Mouse (Mus musculus) layer of hippocampus, adult 8-10 months (tissue): ENCODE results near the gene Gpr55. TPM values are rescaled to one million over a fixed set of nuclear protein-coding genes. Genes with fewer than 3 reads are reported as not detected.
A peak's percentile ranks its signal among the peaks of the same experiment; 100 is the strongest.

Experiments used
- DNase-seq, 2 experiments: peaks; one replicate each; pipeline ENCODE4 v3.0.0; 2022; ENCODE audit warnings: low spot score in 2 of 2
- total RNA-seq, 4 experiments: library from RNA; stranded (reverse); gene quantifications; 2 replicates each; pipeline ENCODE4 v1.2.4; 2022

Gpr55 gene
- total RNA-seq, 4 experiments from 2014 or later = 0.08 to 0.52 (median 0.25) TPM; not detected in 1

DNA sequence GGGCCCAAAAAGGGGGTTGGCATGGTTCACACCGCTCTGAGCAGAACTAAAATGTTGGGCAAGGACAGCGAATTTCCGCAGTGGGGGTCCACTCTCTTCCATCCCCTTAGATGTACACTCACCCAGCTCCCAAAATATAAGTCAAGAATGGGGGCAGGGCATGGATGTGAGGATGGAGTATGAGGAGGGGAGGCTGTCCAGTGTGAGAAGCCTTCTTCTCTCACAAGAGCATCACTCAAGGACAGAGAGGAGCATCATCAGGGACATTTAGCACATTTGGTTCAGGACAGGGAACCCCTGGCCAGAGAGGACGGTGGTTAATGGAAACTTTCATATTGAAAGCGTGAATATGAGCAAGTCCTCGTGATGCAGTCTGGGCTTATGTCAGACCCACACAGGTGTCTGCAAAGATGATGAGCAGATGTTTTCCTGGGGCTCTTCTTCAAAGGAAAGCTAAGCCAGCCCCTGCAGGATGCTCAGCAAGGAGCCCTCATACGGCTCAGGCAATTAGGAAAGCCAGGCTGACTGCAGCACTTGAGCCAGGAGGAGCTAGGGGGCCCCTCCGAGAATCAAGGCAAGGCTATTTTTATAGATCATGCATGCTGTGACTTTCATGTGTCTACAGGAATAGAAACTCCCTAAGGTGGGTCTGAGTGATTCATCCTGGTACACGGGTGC, 2.7 kb downstream of the Gpr55 start:
- DNase-seq = no peak

- DNase-seq = no peak
Measured at GRCm38 (mm10) chr1:85957290-85957689, 3.5 kb downstream of the Gpr55 start.

DNA sequence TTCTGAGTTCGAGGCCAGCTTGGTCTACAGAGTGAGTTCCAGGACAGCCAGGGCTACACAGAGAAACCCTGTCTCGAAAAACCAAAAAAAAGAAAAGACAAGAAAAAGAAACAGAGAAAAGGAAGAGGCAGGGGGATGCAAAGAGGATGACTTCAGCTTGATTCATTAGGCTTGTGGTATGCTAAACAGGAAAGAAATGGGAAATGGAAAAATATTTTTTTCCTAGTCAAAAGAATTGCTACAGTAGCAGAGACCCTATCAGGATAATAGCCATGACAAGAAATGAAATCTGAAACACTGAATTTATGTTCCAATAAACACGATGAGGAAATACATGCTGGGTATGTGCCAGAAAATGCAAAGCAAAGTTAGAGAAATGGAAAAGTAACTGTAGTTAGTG, 5.7 kb downstream of the Gpr55 start:
- no peak for DNase-seq

- no peak for DNase-seq
Measured at GRCm38 (mm10) chr1:85949085-85949684, 11.6 kb downstream of the Gpr55 start.

- DNase-seq = no peak
Measured at GRCm38 (mm10) chr1:85942318-85942717, 18.5 kb downstream of the Gpr55 start.

DNA sequence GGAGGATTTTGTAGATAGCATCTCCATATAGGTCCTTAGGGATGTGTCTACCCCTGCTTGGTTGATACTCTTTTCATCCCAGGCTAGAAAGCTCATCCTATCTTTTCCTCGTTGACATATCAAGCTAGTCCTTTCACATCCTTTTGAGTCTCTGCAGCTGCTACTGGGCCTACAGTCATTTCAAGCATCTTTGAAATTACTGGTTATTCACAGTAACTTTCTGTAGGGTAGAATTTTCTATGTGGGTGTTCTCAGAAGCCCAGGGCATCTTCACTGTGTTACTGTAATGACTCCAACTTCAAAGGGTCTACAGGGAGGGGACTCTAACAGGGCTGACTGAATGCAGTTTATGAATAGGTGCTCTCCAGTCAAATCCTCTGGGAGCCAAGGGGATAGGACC, 23.5 kb downstream of the Gpr55 start:
- DNase-seq = no peak

DNA sequence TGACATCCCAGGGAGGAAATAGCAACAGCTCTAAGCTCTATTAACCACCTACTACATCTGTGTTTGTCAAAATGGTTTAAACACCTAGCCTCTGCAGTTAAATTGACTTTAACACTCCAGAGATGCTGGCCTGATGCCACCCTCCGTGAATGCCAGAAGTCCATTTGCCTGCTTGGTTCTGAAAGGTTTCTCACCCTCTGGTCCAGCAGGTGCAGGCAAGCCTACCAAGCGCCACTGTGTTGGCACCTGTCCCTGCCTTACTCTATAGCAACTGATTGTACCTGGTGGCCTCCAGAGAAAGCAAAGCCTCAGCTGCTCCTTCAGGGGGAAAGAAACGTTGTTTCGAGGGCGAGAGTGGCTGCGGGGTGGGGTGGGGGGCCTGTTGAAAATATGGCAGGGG, 24.5 kb downstream of the Gpr55 start:
- DNase-seq = no peak

DNA sequence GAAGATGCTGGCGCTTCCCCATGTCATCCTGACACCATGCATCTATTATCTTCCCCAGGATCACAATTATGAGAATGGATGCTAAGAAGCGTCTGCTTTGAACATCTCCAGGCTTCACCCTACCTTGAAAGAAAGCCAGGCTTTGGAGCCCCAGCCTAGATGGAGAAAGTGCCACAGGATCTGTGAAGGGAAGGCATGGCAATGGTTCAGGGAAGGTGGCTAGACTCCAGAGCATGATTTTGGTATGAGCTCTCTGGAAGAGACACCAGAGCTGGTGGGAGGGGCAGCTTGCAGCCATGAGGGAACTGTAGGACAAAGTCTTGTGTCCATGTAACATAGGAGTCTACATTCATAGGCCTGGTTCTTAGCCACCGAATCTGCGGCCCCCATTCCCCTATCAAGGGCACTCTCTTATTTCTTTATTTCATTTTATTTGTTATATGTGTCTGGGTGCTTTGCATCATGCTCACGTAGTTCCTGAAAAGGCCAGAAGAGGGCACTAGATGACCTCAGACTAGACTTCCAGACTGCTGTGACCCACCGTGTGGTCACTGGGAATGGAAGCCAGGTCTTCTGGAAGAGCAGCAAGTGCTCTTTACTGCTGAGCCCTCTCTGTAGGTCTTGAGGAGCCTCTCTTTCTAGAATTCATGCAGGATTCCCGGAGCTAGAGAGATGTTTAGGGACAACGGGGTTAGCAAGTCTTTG, 25.5 kb downstream of the Gpr55 start:
- peak in 1 of 2 experiments; percentile 66 for DNase-seq

- DNase-seq = no peak
Measured at GRCm38 (mm10) chr1:85934560-85934959, 26.2 kb downstream of the Gpr55 start.

DNA sequence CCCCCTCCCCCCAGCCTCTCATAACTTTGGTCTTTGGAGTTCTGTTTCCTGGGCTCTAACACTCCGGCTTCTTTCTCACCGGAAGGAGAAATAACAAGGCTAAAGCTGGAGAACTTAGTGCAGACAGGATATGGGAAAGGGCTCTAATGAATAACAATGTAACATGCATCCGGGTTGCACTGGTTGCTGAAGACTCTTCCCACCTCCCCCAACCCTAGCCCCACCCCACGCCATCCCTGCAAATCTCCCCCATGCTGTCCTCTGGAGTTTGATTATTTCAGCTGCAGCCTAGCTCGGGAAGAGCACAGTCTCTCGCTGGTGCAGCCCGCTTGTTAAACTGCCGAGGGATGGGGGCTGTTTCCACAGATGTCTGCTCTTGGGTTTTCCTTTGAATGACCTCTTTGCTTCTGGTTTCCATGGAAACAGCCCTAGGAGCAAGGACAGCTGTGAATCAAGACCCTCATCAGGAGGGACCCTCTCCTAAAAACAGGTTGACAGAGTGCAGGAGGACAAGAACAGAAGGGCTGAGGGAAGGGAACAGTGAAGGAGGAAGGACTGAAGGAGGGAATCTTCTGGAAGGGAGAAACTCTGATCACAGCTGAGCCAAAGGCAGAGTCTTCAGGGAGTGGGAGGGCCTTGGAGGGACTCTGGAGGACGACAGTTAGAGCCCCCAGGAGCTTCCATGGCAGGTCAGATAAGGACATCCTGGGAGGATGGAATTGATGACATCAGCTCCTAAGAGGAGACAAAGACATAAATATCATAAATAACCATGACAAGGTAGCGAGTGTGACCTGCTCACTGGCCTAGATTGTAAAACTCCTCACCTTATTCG, 27.0 kb downstream of the Gpr55 start:
- no peak for DNase-seq

- DNase-seq = no peak
Measured at GRCm38 (mm10) chr1:85933226-85933625, 27.6 kb downstream of the Gpr55 start.

DNA sequence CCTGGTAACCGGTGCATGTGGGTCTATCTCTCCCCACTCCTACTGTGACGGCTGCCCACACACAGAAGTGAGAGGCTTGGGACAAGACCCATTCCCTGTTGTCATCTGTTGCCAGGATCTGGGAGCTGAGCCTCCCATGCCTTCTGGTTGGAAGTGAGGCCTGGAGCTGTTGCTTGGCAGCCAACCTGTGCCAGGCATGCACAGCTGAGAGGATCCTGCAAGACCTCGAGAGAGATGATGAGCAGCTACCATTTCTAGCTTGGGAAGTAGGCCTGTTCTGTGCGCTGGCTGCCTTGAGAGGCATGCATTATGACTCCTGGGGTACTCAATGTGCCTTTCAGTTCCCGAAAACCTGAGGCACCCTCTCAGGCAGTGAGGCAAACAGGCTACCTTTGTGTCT, 29.6 kb downstream of the Gpr55 start:
- DNase-seq = peak; percentile 61 to 65

DNA sequence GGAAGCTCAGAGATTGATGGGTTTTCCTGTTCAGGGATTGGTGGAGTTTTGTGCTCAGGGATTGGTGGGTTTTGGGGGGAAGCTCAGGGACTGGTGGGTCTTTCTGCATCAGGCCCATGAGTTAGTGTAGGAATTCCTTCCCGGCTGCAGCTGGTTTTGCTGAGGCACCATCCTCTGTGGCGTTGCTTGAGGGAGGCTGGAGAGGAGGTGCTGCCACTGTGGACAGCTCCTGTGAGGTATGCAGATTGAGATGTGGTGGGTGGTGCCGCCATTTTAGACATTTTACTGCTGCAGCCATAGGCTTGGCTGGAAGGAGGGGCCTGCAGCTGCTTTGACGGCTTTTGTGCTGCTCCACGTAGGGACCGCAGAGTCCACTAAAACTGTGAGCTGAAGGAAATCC, 31.4 kb downstream of the Gpr55 start:
- DNase-seq = no peak

GRCm38 (mm10) chr1:85928688-85929065, 32.1 kb downstream of the Gpr55 start:
- DNase-seq = no peak

GRCm38 (mm10) chr1:85928057-85928687, 32.6 kb downstream of the Gpr55 start, which contains the start of gene 4933407L21Rik:
TSS of gene 4933407L21Rik (plus strand) at chr1:85928483.
- DNase-seq = peak; percentile 81 to 83

GRCm38 (mm10) chr1:85925183-85925582, 35.6 kb downstream of the Gpr55 start:
- no peak for DNase-seq

- DNase-seq = no peak
Measured at GRCm38 (mm10) chr1:85922865-85923211, 38.0 kb downstream of the Gpr55 start.

DNA sequence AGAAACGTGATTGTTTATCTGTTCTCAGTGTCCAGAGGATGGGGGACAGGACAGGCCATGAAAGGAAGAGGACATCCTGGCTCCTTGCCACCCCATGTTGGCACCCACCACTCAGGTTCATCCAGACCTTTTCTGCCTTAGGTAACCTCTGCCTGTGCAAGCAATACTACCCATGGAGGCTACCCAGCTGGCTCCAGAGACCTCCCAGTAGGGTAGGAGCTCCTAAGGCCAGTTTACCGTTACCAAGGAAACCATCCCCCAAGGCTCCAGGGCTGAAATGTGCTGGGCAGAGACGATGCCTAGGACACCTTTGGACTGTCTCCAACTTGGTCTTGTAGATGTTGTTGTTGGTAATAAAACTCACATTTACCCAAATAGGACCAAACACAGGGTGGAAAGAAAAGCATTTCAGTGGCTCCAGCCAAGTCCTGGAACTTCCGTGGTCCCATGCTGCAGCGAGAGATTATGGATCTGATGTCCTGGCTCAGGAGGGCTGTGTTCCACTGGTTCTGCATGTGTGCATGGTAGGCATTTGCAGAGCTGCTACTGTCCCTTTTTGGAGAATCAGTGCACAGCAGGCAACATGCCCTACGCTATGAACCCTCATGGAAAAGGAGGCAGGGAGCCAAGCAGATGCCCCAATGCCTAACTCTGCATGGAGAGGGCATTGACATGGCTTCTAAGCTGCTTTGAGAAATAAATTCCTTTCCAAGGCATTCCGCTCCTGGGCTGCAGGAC, 38.5 kb downstream of the Gpr55 start:
- no peak for DNase-seq

- peak; percentile 61 to 73 for DNase-seq
Measured at GRCm38 (mm10) chr1:85921725-85922124, 39.1 kb downstream of the Gpr55 start.

- DNase-seq = no peak
Measured at GRCm38 (mm10) chr1:85919621-85920020, 41.2 kb downstream of the Gpr55 start.
